Mouse (Mus musculus) neural tube, embryonic 15.5 days (tissue): ENCODE data around the gene Syt15. TPM values are rescaled to one million over a fixed set of nuclear protein-coding genes. Genes with fewer than 3 reads are reported as not detected.

Experiments used
- ATAC-seq: fragments of 200-750 bp; cut with Nextera tagmentation; 2 replicates; pipeline ENCODE4 v1.8.0; 2017; ENCODE audit warnings: mild to moderate bottlenecking, moderate TSS enrichment, moderate library complexity; ENCODE audit not compliant: low FRiP score
- H3K27ac ChIP-seq: fragments of 300-500 bp; sonication (generic); replicated peaks from 2 replicates; pipeline ENCODE4 v1.5.1; 2015; ENCODE audit warnings: mild to moderate bottlenecking, inconsistent platforms
- H3K27me3 ChIP-seq: fragments of 300-500 bp; sonication (generic); replicated peaks from 2 replicates; pipeline ENCODE4 v1.6.1; 2015; ENCODE audit warnings: inconsistent platforms
- H3K36me3 ChIP-seq: fragments of 300-500 bp; sonication (generic); 2 replicates; pipeline ENCODE4 v1.6.1; 2015; ENCODE audit warnings: inconsistent platforms
- H3K4me1 ChIP-seq: fragments of 300-500 bp; sonication (generic); 2 replicates; pipeline ENCODE4 v1.6.1; 2015; ENCODE audit warnings: inconsistent platforms
- H3K4me2 ChIP-seq: fragments of 300-500 bp; sonication (generic); 2 replicates; pipeline ENCODE4 v1.6.1; 2015; ENCODE audit warnings: inconsistent platforms, mild to moderate bottlenecking, moderate library complexity
- H3K4me3 ChIP-seq: fragments of 300-500 bp; sonication (generic); replicated peaks from 2 replicates; pipeline ENCODE4 v1.5.1; 2015; ENCODE audit warnings: mild to moderate bottlenecking, inconsistent platforms
- H3K9ac ChIP-seq: fragments of 300-500 bp; sonication (generic); replicated peaks from 2 replicates; pipeline ENCODE4 v1.6.1; 2015; ENCODE audit warnings: mild to moderate bottlenecking, inconsistent platforms
- H3K9me3 ChIP-seq: fragments of 300-500 bp; sonication (generic); replicated peaks from 2 replicates; pipeline ENCODE4 v1.6.1; 2016; ENCODE audit warnings: inconsistent platforms
- WGBS: fragments of 180-500 bp; shearing (Covaris S2); methylation state at CpG from one replicate; pipeline ENCODE4 v1.1.7; 2015; ENCODE audit warnings: mixed read lengths; 5-methylcytosine and 5-hydroxymethylcytosine counted together
- polyA plus RNA-seq: library from polyadenylated mRNA; unstranded; fragments of >200 nt; fragmentation: Nextera tagmentation; extraction: Ambion mirVana; gene quantifications from 2 replicates; pipeline ENCODE4 v1.2.1, GENCODE M21; 2015

Syt15 gene
- polyA plus RNA-seq, 1 experiment from 2014 or later = 0.87 TPM

- H3K36me3 ChIP-seq = no peaks in the 10 kb centered on the region
- 51% methylated on average over 2 of the region's 2 CpGs for WGBS
- H3K27me3 ChIP-seq = no peaks in the 10 kb centered on the region
- no peak for ATAC-seq
- H3K9ac ChIP-seq = no peak overlapping the region
- H3K4me3 ChIP-seq = no peak overlapping the region
- no peaks in the 10 kb centered on the region for H3K9me3 ChIP-seq
- no peak overlapping the region for H3K4me2 ChIP-seq
- H3K4me1 ChIP-seq = no peaks in the 10 kb centered on the region
- H3K27ac ChIP-seq = no peak overlapping the region
Measured at GRCm38 (mm10) chr14:34273280-34273679, 53.9 kb downstream of the Syt15 start.

- no peaks in the 10 kb centered on the region for H3K4me1 ChIP-seq
- no peak overlapping the region for H3K4me2 ChIP-seq
- no peaks in the 10 kb centered on the region for H3K27me3 ChIP-seq
- no peaks in the 10 kb centered on the region for H3K9me3 ChIP-seq
- 98% methylated on average over 3 of the region's 3 CpGs for WGBS
- no peak for ATAC-seq
- H3K4me3 ChIP-seq = no peak overlapping the region
- H3K9ac ChIP-seq = no peak overlapping the region
- no peak overlapping the region for H3K27ac ChIP-seq
- H3K36me3 ChIP-seq = no peaks in the 10 kb centered on the region
Measured at GRCm38 (mm10) chr14:34274141-34274540, 54.7 kb downstream of the Syt15 start.

GRCm38 (mm10) chr14:34275225-34275624, 55.8 kb downstream of the Syt15 start:
- no peak overlapping the region for H3K4me3 ChIP-seq
- no peak overlapping the region for H3K27ac ChIP-seq
- no peak overlapping the region for H3K9ac ChIP-seq
- H3K9me3 ChIP-seq = no peaks in the 10 kb centered on the region
- H3K4me1 ChIP-seq = no peaks in the 10 kb centered on the region
- no peak overlapping the region for H3K4me2 ChIP-seq
- H3K36me3 ChIP-seq = no peaks in the 10 kb centered on the region
- WGBS = 83% methylated on average over 4 of the region's 4 CpGs
- H3K27me3 ChIP-seq = no peaks in the 10 kb centered on the region
- no peak for ATAC-seq

GRCm38 (mm10) chr14:34279726-34280125, 60.3 kb downstream of the Syt15 start:
- WGBS = 84% methylated on average over 4 of the region's 4 CpGs
- Histone ChIP-seq H3K9me3 (no peaks in the 10 kb centered on the region), H3K4me2 (no peak overlapping the region), H3K4me3 (no peak overlapping the region), H3K27ac (no peak overlapping the region), H3K9ac (no peak overlapping the region), H3K4me1 (no peaks in the 10 kb centered on the region), H3K27me3 (no peaks in the 10 kb centered on the region), H3K36me3 (no peaks in the 10 kb centered on the region)
- ATAC-seq = no peak

Other genes with a start within 250 kb of the Syt15 start
- 0.84 and 0.96 TPM in 2 replicates for gene Zfp488, start 240.8 kb upstream of the Syt15 start, polyA plus RNA-seq
- not detected in 2 replicates for gene Gm30083, start 204.4 kb upstream of the Syt15 start, polyA plus RNA-seq
- gene Gm5460, start 202.8 kb upstream of the Syt15 start, polyA plus RNA-seq = not detected in 2 replicates
- gene Antxrl, start 166.9 kb upstream of the Syt15 start, polyA plus RNA-seq = not detected in 2 replicates
- 0.41 and 3.7 TPM in 2 replicates for gene Anxa8, start 133.6 kb upstream of the Syt15 start, polyA plus RNA-seq
- gene A630023A22Rik, start 116.8 kb upstream of the Syt15 start, polyA plus RNA-seq = 0.49 and 0.69 TPM in 2 replicates
- 0.17 and 0.42 TPM in 2 replicates for gene Npy4r, start 67.1 kb upstream of the Syt15 start, polyA plus RNA-seq
- 4.3 and 5.3 TPM in 2 replicates for gene Gprin2, start 17.9 kb upstream of the Syt15 start, polyA plus RNA-seq
- gene Shld2, start 90.9 kb downstream of the Syt15 start, polyA plus RNA-seq = 5.4 and 7.0 TPM in 2 replicates
- gene Glud1, start 91.1 kb downstream of the Syt15 start, polyA plus RNA-seq = 129 and 134 TPM in 2 replicates
- gene Fam25c, start 135.8 kb downstream of the Syt15 start, polyA plus RNA-seq = 0.72 TPM in 1 of 2 replicates, not detected in the other
- 354 and 420 TPM in 2 replicates for gene Sncg, start 155.2 kb downstream of the Syt15 start, polyA plus RNA-seq
- gene Mmrn2, start 155.9 kb downstream of the Syt15 start, polyA plus RNA-seq = 3.3 and 4.6 TPM in 2 replicates